Mouse (Mus musculus): ENCODE results near the gene Xpot.

GRCm38 (mm10) chr10:121625407-121626185 lies 536 bp downstream of the Xpot start:
- TF ChIP-seq TAL1 (IDR thresholded peaks at IDR 0.05; ENCODE audit: low read length) (no peak), GATA1 (IDR thresholded peaks at IDR 0.05; ENCODE audit: low read length) (no peak)
